Mouse (Mus musculus) limb, embryonic 10.5 days (tissue): ENCODE results near the gene 9430015G10Rik. TPM values are rescaled to one million over a fixed set of nuclear protein-coding genes. Genes with fewer than 3 reads are reported as not detected.

Source experiments
- DNase-seq: peaks from one replicate; pipeline ENCODE4 v3.0.0-alpha.2; 2017; ENCODE audit warnings: low spot score
- H3K27ac ChIP-seq: fragments of 300-500 bp; sonication (generic); 2 replicates; pipeline ENCODE4 v1.5.1; 2016; ENCODE audit warnings: mild to moderate bottlenecking
- H3K27me3 ChIP-seq: fragments of 300-500 bp; sonication (generic); 2 replicates; pipeline ENCODE4 v1.6.1; 2016; ENCODE audit warnings: low read depth, mild to moderate bottlenecking; ENCODE audit not compliant: poor library complexity, severe bottlenecking
- H3K36me3 ChIP-seq: fragments of 300-500 bp; sonication (generic); 2 replicates; pipeline ENCODE4 v1.6.1; 2016; ENCODE audit warnings: mild to moderate bottlenecking, moderate library complexity
- H3K4me1 ChIP-seq: fragments of 300-500 bp; sonication (generic); 2 replicates; pipeline ENCODE4 v1.6.1; 2016
- H3K4me3 ChIP-seq: fragments of 300-500 bp; sonication (generic); 2 replicates; pipeline ENCODE4 v1.5.1; 2016; ENCODE audit warnings: mild to moderate bottlenecking, moderate library complexity
- H3K9me3 ChIP-seq: fragments of 300-500 bp; sonication (generic); replicated peaks from 2 replicates; pipeline ENCODE4 v1.6.1; 2016; ENCODE audit warnings: mild to moderate bottlenecking
- WGBS: fragments of 180-500 bp; shearing (Covaris S2); methylation state at CpG from one replicate; pipeline ENCODE4 v1.1.7; 2016; 5-methylcytosine and 5-hydroxymethylcytosine counted together
- polyA plus RNA-seq: library from polyadenylated mRNA; unstranded; fragments of >200 nt; fragmentation: Nextera tagmentation; extraction: Ambion mirVana; gene quantifications from 2 replicates; pipeline ENCODE4 v1.2.1, GENCODE M21; 2016

Gene 9430015G10Rik
- polyA plus RNA-seq, 1 experiment from 2014 or later = 78.5 TPM

GRCm38 (mm10) chr4:156083348-156083747, 26.4 kb upstream of the 9430015G10Rik start:
- no peak for DNase-seq
- Histone ChIP-seq H3K9me3 (no peaks in the 10 kb centered on the region), H3K27ac (no peak overlapping the region), H3K4me3 (no peak overlapping the region), H3K36me3 (no peaks in the 10 kb centered on the region), H3K27me3 (peaks cover 5% of the 10 kb centered on the region), H3K4me1 (peaks cover 2% of the 10 kb centered on the region)
- 91% methylated on average over 5 of the region's 5 CpGs for WGBS

GRCm38 (mm10) chr4:156084096-156084879, 25.5 kb upstream of the 9430015G10Rik start:
- Histone ChIP-seq H3K4me1 (no peaks in the 10 kb centered on the region), H3K27ac (no peak overlapping the region), H3K27me3 (no peaks in the 10 kb centered on the region), H3K4me3 (no peak overlapping the region), H3K36me3 (no peaks in the 10 kb centered on the region), H3K9me3 (no peaks in the 10 kb centered on the region)
- no peak for DNase-seq
- WGBS = 85% methylated on average over 9 of the region's 9 CpGs

GRCm38 (mm10) chr4:156085256-156085655, 24.5 kb upstream of the 9430015G10Rik start:
- Histone ChIP-seq H3K4me3 (no peak overlapping the region), H3K4me1 (no peaks in the 10 kb centered on the region), H3K27ac (no peak overlapping the region), H3K9me3 (no peaks in the 10 kb centered on the region), H3K27me3 (no peaks in the 10 kb centered on the region), H3K36me3 (no peaks in the 10 kb centered on the region)
- DNase-seq = no peak
- WGBS = 85% methylated on average over 8 of the region's 8 CpGs

GRCm38 (mm10) chr4:156087398-156088087, 22.2 kb upstream of the 9430015G10Rik start:
- Histone ChIP-seq H3K4me1 (no peaks in the 10 kb centered on the region), H3K36me3 (no peaks in the 10 kb centered on the region), H3K27ac (no peak overlapping the region), H3K4me3 (no peak overlapping the region), H3K27me3 (no peaks in the 10 kb centered on the region), H3K9me3 (no peaks in the 10 kb centered on the region)
- DNase-seq = no peak
- 40% methylated on average over 5 of the region's 5 CpGs for WGBS

- no peak overlapping the region for H3K27ac ChIP-seq
- 65% methylated on average over 1 of the region's 1 CpGs for WGBS
These were observed 18.5 kb upstream of the 9430015G10Rik start for GRCm38 (mm10) chr4:156091236-156091635.

GRCm38 (mm10) chr4:156092765-156093164, 17.0 kb upstream of the 9430015G10Rik start:
- H3K4me1 ChIP-seq = peaks cover 3% of the 10 kb centered on the region

More at GRCm38 (mm10) chr4:156091236-156091635, 18.5 kb upstream of the 9430015G10Rik start:
- no peak overlapping the region for H3K4me3 ChIP-seq
- DNase-seq = no peak
- no peaks in the 10 kb centered on the region for H3K9me3 ChIP-seq
- H3K27me3 ChIP-seq = no peaks in the 10 kb centered on the region
- H3K4me1 ChIP-seq = no peaks in the 10 kb centered on the region
- no peaks in the 10 kb centered on the region for H3K36me3 ChIP-seq

GRCm38 (mm10) chr4:156093758-156094157, 16.0 kb upstream of the 9430015G10Rik start:
- no peak overlapping the region for H3K27ac ChIP-seq
- H3K4me3 ChIP-seq = no peak overlapping the region
- no peaks in the 10 kb centered on the region for H3K9me3 ChIP-seq
- H3K36me3 ChIP-seq = no peaks in the 10 kb centered on the region
- WGBS = 86% methylated on average over 5 of the region's 5 CpGs
- H3K27me3 ChIP-seq = no peaks in the 10 kb centered on the region
- no peak for DNase-seq
- H3K4me1 ChIP-seq = peaks cover 10% of the 10 kb centered on the region

More at GRCm38 (mm10) chr4:156092765-156093164, 17.0 kb upstream of the 9430015G10Rik start:
- no peaks in the 10 kb centered on the region for H3K9me3 ChIP-seq
- H3K27me3 ChIP-seq = no peaks in the 10 kb centered on the region
- DNase-seq = no peak
- H3K4me3 ChIP-seq = no peak overlapping the region
- H3K36me3 ChIP-seq = no peaks in the 10 kb centered on the region
- WGBS = 90% methylated on average over 1 of the region's 1 CpGs
- no peak overlapping the region for H3K27ac ChIP-seq

GRCm38 (mm10) chr4:156096191-156096590, 13.6 kb upstream of the 9430015G10Rik start:
- Histone ChIP-seq H3K36me3 (no peaks in the 10 kb centered on the region), H3K27me3 (no peaks in the 10 kb centered on the region)
- WGBS = 94% methylated on average over 1 of the region's 1 CpGs

GRCm38 (mm10) chr4:156097770-156098366, 11.9 kb upstream of the 9430015G10Rik start:
- Histone ChIP-seq H3K9me3 (no peaks in the 10 kb centered on the region), H3K27me3 (no peaks in the 10 kb centered on the region), H3K27ac (no peak overlapping the region), H3K4me1 (peaks cover 10% of the 10 kb centered on the region), H3K4me3 (no peak overlapping the region), H3K36me3 (no peaks in the 10 kb centered on the region)
- no peak for DNase-seq
- 58% methylated on average over 9 of the region's 9 CpGs for WGBS

More at GRCm38 (mm10) chr4:156096191-156096590, 13.6 kb upstream of the 9430015G10Rik start:
- Histone ChIP-seq H3K27ac (no peak overlapping the region), H3K4me3 (no peak overlapping the region), H3K9me3 (no peaks in the 10 kb centered on the region), H3K4me1 (peaks cover 10% of the 10 kb centered on the region)
- no peak for DNase-seq

- no peaks in the 10 kb centered on the region for H3K9me3 ChIP-seq
- no peaks in the 10 kb centered on the region for H3K36me3 ChIP-seq
- no peak for DNase-seq
- no peak overlapping the region for H3K4me3 ChIP-seq
- no peaks in the 10 kb centered on the region for H3K27me3 ChIP-seq
- 71% methylated on average over 6 of the region's 6 CpGs for WGBS
- H3K4me1 ChIP-seq = peaks cover 10% of the 10 kb centered on the region
- H3K27ac ChIP-seq = no peak overlapping the region
These were observed 10.4 kb upstream of the 9430015G10Rik start for GRCm38 (mm10) chr4:156099427-156099826.

- Histone ChIP-seq H3K9me3 (no peaks in the 10 kb centered on the region), H3K4me1 (peaks cover 10% of the 10 kb centered on the region), H3K4me3 (no peak overlapping the region), H3K36me3 (no peaks in the 10 kb centered on the region), H3K27ac (no peak overlapping the region), H3K27me3 (no peaks in the 10 kb centered on the region)
- no peak for DNase-seq
- WGBS = 87% methylated on average over 5 of the region's 5 CpGs
These were observed 9.3 kb upstream of the 9430015G10Rik start for GRCm38 (mm10) chr4:156100501-156100900.

GRCm38 (mm10) chr4:156101481-156101903, 8.3 kb upstream of the 9430015G10Rik start:
- no peak for DNase-seq
- Histone ChIP-seq H3K27me3 (no peaks in the 10 kb centered on the region), H3K36me3 (no peaks in the 10 kb centered on the region), H3K4me3 (no peak overlapping the region), H3K9me3 (no peaks in the 10 kb centered on the region), H3K27ac (no peak overlapping the region), H3K4me1 (peaks cover 10% of the 10 kb centered on the region)
- WGBS = 47% methylated on average over 3 of the region's 3 CpGs

GRCm38 (mm10) chr4:156103342-156103741, 6.4 kb upstream of the 9430015G10Rik start:
- no peak for DNase-seq
- Histone ChIP-seq H3K27me3 (no peaks in the 10 kb centered on the region), H3K4me3 (no peak overlapping the region), H3K27ac (no peak overlapping the region), H3K9me3 (no peaks in the 10 kb centered on the region), H3K36me3 (no peaks in the 10 kb centered on the region), H3K4me1 (0 out of 2 replicates have a peak, but pooled peaks cover 1% of the 10 kb centered on the region)
- 88% methylated on average over 4 of the region's 4 CpGs for WGBS
